In the genomic region with DNA sequence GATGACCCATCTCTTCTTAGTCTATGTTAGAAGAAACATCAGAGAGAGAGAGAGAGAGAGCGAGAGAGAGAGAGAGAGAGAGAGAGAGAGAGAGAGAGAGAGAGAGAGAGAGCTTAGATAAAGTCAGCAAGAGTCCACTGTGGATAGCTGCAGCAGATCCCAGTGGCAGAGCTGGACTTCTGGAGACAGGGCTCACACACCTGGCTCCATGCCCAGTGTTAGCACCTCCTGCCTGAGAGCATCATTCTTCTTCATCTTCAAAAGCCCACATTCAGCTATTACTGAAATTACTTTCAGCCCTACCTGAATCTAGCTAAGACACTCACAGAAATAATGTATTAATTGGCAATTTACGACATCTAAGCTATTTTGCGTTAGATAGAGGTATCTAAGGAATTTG, we compare ENCODE assay signal across 8 mouse cellular contexts.
A peak's percentile ranks its signal among the peaks of the same experiment; 100 is the strongest.
DNase-seq lines count a peak whose midpoint lies in the region; ATAC-seq lines count a peak whose summit lies in the region.

No protein-coding gene starts in this region.

- intact Hi-C loops in gastrocnemius, postnatal 14 days (cut with DNase I; ENCODE audit: low total_unique reads), result no loop called here

- peak; percentile 49 for DNase-seq in adrenal gland, postnatal 10 days
- no peak for DNase-seq in adrenal gland, postnatal 4 days (ENCODE audit: low spot score in 2 of 2)
- DNase-seq in kidney, adult 18-20 months, result peak; percentile 21
- no peak for DNase-seq in kidney, adult 11 months
- peak; percentile 55 for DNase-seq in MN1 (ENCODE audit: low spot score)
- DNase-seq in cerebellum, postnatal 14 days, result peak; percentile 51 to 68
- DNase-seq in gastrocnemius, postnatal 14 days, result no peak

- no peak for ATAC-seq in megakaryocyte progenitor cell, adult 5-6 weeks (replicated peaks; ENCODE audit: poor library complexity)

Comparison
In these comparisons a context has a peak if more than half of its experiments do, and no peak if none do; other contexts are left out.
1. DNase-seq: peak in adrenal gland, postnatal 10 days (single experiment), kidney, adult 18-20 months (single experiment), MN1 (single experiment) and cerebellum, postnatal 14 days (2 of 2); none in adrenal gland, postnatal 4 days (0 of 2), kidney, adult 11 months (single experiment) and gastrocnemius, postnatal 14 days (single experiment).